Mouse (Mus musculus): ENCODE results near the gene Ak6. TPM values are rescaled to one million over a fixed set of nuclear protein-coding genes. Genes with fewer than 3 reads are reported as not detected.

The Ak6 gene
- 137 TPM for polyA plus RNA-seq (2021)

GRCm38 (mm10) chr13:100650550-100651438 lies at the start of gene Ak6, which contains the start of gene Rad17:
Gene Ak6 (plus strand): TSS chr13:100650979.
Gene Rad17 (minus strand): TSS chr13:100651051.
- H3K27me3 ChIP-seq = no peaks in the 10 kb centered on the region
- ChIA-PET POLR2A (interaction anchor here (0.6 kb wide), 1 partner anchor 158 kb away, joined by 4 read pairs; no protein-coding TSS in a partner anchor), CTCF (interaction anchor here (2.0 kb wide), 1 partner anchor 9 kb away, joined by 5 read pairs; no protein-coding TSS in a partner anchor)
- ATAC-seq = peak; percentile 82
- DNase-seq (ENCODE audit: low read depth, low spot score) = peak; percentile 56
- in situ Hi-C loops (cut with MboI; ENCODE audit: low pct_unique_long_range_greater_than_20kb) = no loop called here
- TF ChIP-seq CTCF (IDR thresholded peaks at IDR 0.05) = no peak

- no peak for TF ChIP-seq CTCF (IDR thresholded peaks at IDR 0.05)
- ChIA-PET POLR2A (no interaction called here), CTCF (interaction anchor here (1.8 kb wide), 1 partner anchor 13 kb away, joined by 4 read pairs; no protein-coding TSS in a partner anchor)
- DNase-seq (ENCODE audit: low read depth, low spot score) = no peak
- ATAC-seq = no peak
- in situ Hi-C loops (cut with MboI; ENCODE audit: low pct_unique_long_range_greater_than_20kb) = no loop called here
- no peaks in the 10 kb centered on the region for H3K27me3 ChIP-seq
Measured at GRCm38 (mm10) chr13:100601034-100601433, 49.7 kb upstream of the Ak6 start.

- TF ChIP-seq CTCF (IDR thresholded peaks at IDR 0.05) = no peak
- ChIA-PET CTCF (no interaction called here), POLR2A (interaction anchor here (0.5 kb wide), 1 partner anchor 108 kb away, joined by 3 read pairs; no protein-coding TSS in a partner anchor)
- in situ Hi-C loops (cut with MboI; ENCODE audit: low pct_unique_long_range_greater_than_20kb) = no loop called here
- H3K27me3 ChIP-seq = no peaks in the 10 kb centered on the region
- no peak for DNase-seq (ENCODE audit: low read depth, low spot score)
- no peak for ATAC-seq
Measured at GRCm38 (mm10) chr13:100602239-100602902, 48.4 kb upstream of the Ak6 start.

GRCm38 (mm10) chr13:100603031-100603737 lies 47.6 kb upstream of the Ak6 start:
- ATAC-seq = no peak
- CTCF ChIA-PET = no interaction called here
- no peaks in the 10 kb centered on the region for H3K27me3 ChIP-seq
- no peak for TF ChIP-seq CTCF (IDR thresholded peaks at IDR 0.05)
- no peak for DNase-seq (ENCODE audit: low read depth, low spot score)
- POLR2A ChIA-PET = interaction anchor here (0.5 kb wide), 1 partner anchor 109 kb away, joined by 3 read pairs; no protein-coding TSS in a partner anchor
- in situ Hi-C loops (cut with MboI; ENCODE audit: low pct_unique_long_range_greater_than_20kb) = no loop called here

GRCm38 (mm10) chr13:100603738-100604095 lies 47.1 kb upstream of the Ak6 start:
- H3K27me3 ChIP-seq = no peaks in the 10 kb centered on the region
- POLR2A ChIA-PET = no interaction called here
- CTCF ChIA-PET = no interaction called here
- no peak for TF ChIP-seq CTCF (IDR thresholded peaks at IDR 0.05)
- in situ Hi-C loops (cut with MboI; ENCODE audit: low pct_unique_long_range_greater_than_20kb) = no loop called here
- ATAC-seq (no peak), DNase-seq (ENCODE audit: low read depth, low spot score) (no peak)

GRCm38 (mm10) chr13:100605845-100606244 lies 44.9 kb upstream of the Ak6 start:
- H3K27me3 ChIP-seq = no peaks in the 10 kb centered on the region
- DNase-seq (ENCODE audit: low read depth, low spot score) (no peak), ATAC-seq (no peak)
- no peak for TF ChIP-seq CTCF (IDR thresholded peaks at IDR 0.05)
- ChIA-PET POLR2A (no interaction called here), CTCF (interaction anchor here (0.9 kb wide), 1 partner anchor 113 kb away, joined by 3 read pairs; the partner anchor contains the start of gene Gtf2h2)
- in situ Hi-C loops (cut with MboI; ENCODE audit: low pct_unique_long_range_greater_than_20kb) = no loop called here

- CTCF ChIA-PET = no interaction called here
- POLR2A ChIA-PET = no interaction called here
- no peak for ATAC-seq
- in situ Hi-C loops (cut with MboI; ENCODE audit: low pct_unique_long_range_greater_than_20kb) = no loop called here
- TF ChIP-seq CTCF (IDR thresholded peaks at IDR 0.05) = peak; percentile 57
- no peaks in the 10 kb centered on the region for H3K27me3 ChIP-seq
- no peak for DNase-seq (ENCODE audit: low read depth, low spot score)
Measured at GRCm38 (mm10) chr13:100607756-100608155, 43.0 kb upstream of the Ak6 start.

- in situ Hi-C loops (cut with MboI; ENCODE audit: low pct_unique_long_range_greater_than_20kb) = loop anchor here (5.0 kb wide), 1 partner anchor 119 kb away; the partner anchor contains the start of gene Gtf2h2
Measured at GRCm38 (mm10) chr13:100611266-100611665, 39.5 kb upstream of the Ak6 start.

GRCm38 (mm10) chr13:100612251-100612650 lies 38.5 kb upstream of the Ak6 start:
- DNase-seq (ENCODE audit: low read depth, low spot score) (no peak), ATAC-seq (no peak)
- ChIA-PET POLR2A (no interaction called here), CTCF (no interaction called here)
- H3K27me3 ChIP-seq = no peaks in the 10 kb centered on the region
- in situ Hi-C loops (cut with MboI; ENCODE audit: low pct_unique_long_range_greater_than_20kb) = loop anchor here (5.0 kb wide), 1 partner anchor 120 kb away; the partner anchor contains the start of gene Gtf2h2
- TF ChIP-seq CTCF (IDR thresholded peaks at IDR 0.05) = no peak

More at GRCm38 (mm10) chr13:100611266-100611665, 39.5 kb upstream of the Ak6 start:
- TF ChIP-seq CTCF (IDR thresholded peaks at IDR 0.05) = no peak
- CTCF ChIA-PET = interaction anchor here (1.2 kb wide), 1 partner anchor 13 kb away, joined by 3 read pairs; no protein-coding TSS in a partner anchor
- DNase-seq (ENCODE audit: low read depth, low spot score) (no peak), ATAC-seq (no peak)
- POLR2A ChIA-PET = no interaction called here
- no peaks in the 10 kb centered on the region for H3K27me3 ChIP-seq

GRCm38 (mm10) chr13:100612903-100613302 lies 37.9 kb upstream of the Ak6 start:
- no peaks in the 10 kb centered on the region for H3K27me3 ChIP-seq
- in situ Hi-C loops (cut with MboI; ENCODE audit: low pct_unique_long_range_greater_than_20kb) = loop anchor here (5.0 kb wide), 1 partner anchor 121 kb away; the partner anchor contains the start of gene Gtf2h2
- no peak for DNase-seq (ENCODE audit: low read depth, low spot score)
- CTCF ChIA-PET = no interaction called here
- peak; percentile 60 for TF ChIP-seq CTCF (IDR thresholded peaks at IDR 0.05)
- no peak for ATAC-seq
- POLR2A ChIA-PET = no interaction called here

All from Patski (cell line).